Mouse (Mus musculus): ENCODE results near the gene Rps15a.

DNA sequence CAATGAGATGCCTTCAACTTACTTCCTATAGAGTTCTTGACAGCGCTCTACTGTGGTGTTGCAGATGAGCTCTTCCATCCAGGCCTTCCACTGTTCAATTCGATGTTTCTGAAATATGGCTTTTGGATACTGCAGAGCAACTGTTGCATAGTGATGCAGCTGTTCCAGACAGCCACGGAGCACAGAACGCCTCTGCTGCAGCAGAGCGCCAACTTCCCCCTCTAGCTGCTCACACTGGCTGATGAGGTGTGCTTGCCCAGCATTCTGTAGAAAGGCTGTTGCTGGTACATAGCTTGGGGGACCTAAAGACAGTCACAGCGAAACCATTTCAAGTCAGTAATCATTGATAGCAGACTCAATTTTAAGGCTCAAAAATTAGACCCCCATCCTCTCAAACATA lies 38.2 kb upstream of the Rps15a start:
- TF ChIP-seq CTCF (IDR thresholded peaks at IDR 0.05; ENCODE audit: low read depth) (no peak), EP300 (IDR thresholded peaks at IDR 0.05; ENCODE audit: low read depth) (no peak)
